Mouse (Mus musculus) embryonic fibroblast, embryonic 13.5 days (primary cell): ENCODE data around the gene Kif1b.

Experiments used
- CTCF ChIP-seq: IDR thresholded peaks from 2 replicates; pipeline ENCODE4 v1.5.1; 2011; ENCODE audit warnings: mild to moderate bottlenecking, control low read depth, low read length, moderate library complexity, borderline replicate concordance; ENCODE audit not compliant: insufficient read depth
- POLR2A ChIP-seq: IDR thresholded peaks from 2 replicates; pipeline ENCODE4 v1.6.1; 2011; ENCODE audit warnings: low read depth, mild to moderate bottlenecking, control low read depth, low read length, moderate library complexity

DNA sequence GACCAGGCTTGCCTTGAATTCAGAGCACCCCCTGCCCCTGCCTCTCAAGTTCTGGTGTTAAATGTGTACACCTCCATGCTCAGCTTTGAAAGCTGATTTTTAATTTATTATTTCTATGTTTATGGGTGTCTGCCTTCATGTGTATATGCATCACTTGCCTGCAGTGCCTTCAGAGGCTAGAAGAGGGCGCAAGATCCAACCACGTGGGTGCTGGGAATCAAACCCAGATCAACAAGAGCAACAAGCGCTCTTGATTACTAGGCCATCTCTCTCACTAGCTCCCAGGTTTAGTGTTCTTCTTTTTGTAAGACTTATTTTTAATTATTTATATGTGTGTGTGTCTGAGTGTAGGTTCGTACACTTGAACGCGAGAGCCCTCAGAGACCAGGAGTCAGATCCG, 152.6 kb downstream of the Kif1b start:
- TF ChIP-seq POLR2A: no peak
- no peak for TF ChIP-seq CTCF
